In the genomic region with DNA sequence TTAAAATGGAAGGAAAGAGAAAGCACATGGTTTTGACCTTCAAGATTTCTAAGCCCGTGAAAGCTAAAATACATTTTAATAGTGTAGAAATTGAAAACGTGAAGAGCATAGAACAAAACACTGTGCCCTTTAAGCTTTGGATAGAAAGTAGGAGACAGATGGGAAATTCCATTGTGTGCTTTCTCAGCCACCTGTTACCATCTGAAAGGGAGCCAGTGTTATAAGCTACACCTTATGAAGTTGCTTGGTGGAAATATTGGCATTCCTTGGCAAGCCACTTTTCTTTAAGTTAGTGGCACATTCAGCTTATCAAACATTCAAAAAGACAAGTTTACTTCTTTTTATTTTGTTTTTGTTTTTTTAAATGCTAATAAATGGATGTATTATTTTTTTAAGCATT, we compare ENCODE assay signal across 19 mouse cellular contexts.
A peak's percentile ranks its signal among the peaks of the same experiment; 100 is the strongest.
DNase-seq lines count a peak whose midpoint lies in the region.
"Had no signal": no experiment of that assay in that cellular context is flagged by ENCODE, and none has a peak within 500 bp of the region (broad histone marks: within the 10 kb centered on the region; RNA-seq: fewer than 3 reads in every experiment).

No protein-coding gene starts in this region.

- intact Hi-C loops in heart, postnatal 25 days (cut with DNase I), result no loop called here

- DNase-seq in cerebellum, adult 8-10 months, result peak; percentile 0
- no peak for DNase-seq in cerebellum, postnatal 4 days (ENCODE audit: low spot score in 2 of 2)
- DNase-seq in layer of hippocampus, adult 11-12 months (ENCODE audit: low spot score), result peak; percentile 32
- no peak for DNase-seq in layer of hippocampus, postnatal 25 days (ENCODE audit: extremely low spot score in 1 of 2, low spot score in 1 of 2)
- peak; percentile 38 for DNase-seq in layer of hippocampus, adult 9-11 months
- no peak for DNase-seq in heart, postnatal 25 days (ENCODE audit: low spot score)
- DNase-seq in yolk sac, embryonic 10.5 days (ENCODE audit: low spot score), result no peak
- DNase-seq: adrenal gland, postnatal 10 days; embryo, embryonic 11 days; gastrocnemius, adult 2 months; gastrocnemius, postnatal 36 days; heart, adult 18-20 months; kidney, adult 11 months; kidney, postnatal 14 days; left cerebral cortex, postnatal 4 days; liver, postnatal 0 days; lung, postnatal 36 days; retina, postnatal 1 day; right cerebral cortex, postnatal 14 days had no signal

Comparison
In these comparisons a context has a peak if more than half of its experiments do, and no peak if none do; other contexts are left out.
1. DNase-seq: peak in cerebellum, adult 8-10 months (single experiment), layer of hippocampus, adult 11-12 months (single experiment) and layer of hippocampus, adult 9-11 months (single experiment); none in cerebellum, postnatal 4 days (0 of 2), layer of hippocampus, postnatal 25 days (0 of 2), heart, postnatal 25 days (single experiment) and yolk sac, embryonic 10.5 days (single experiment).